Mouse (Mus musculus) embryonic stem cell, embryonic (primary cell): Measurements from ENCODE around the gene Cgnl1.

Source experiments
- CTCF ChIA-PET, 4 experiments: fragments of 300-600 bp in 2 of 4; fragments of 350-600 bp in 2 of 4; sonication (Branson Sonifier 250); formaldehyde crosslinking; loops; one replicate each; lab custom pipeline; 2022; ENCODE audit warnings: inconsistent platforms in 2 of 4; lab: Charles Lee
- POLR2A ChIA-PET, 4 experiments: fragments of 300-600 bp in 2 of 4; fragments of 350-600 bp in 2 of 4; sonication (Branson Sonifier 250); formaldehyde crosslinking; loops; one replicate each; lab custom pipeline; 2022; ENCODE audit warnings: antibody characterized with exemption in 4 of 4, inconsistent platforms in 1 of 4; lab: Charles Lee

The Cgnl1 gene

GRCm38 (mm10) chr9:71753117-71753516 is 18.3 kb downstream of the Cgnl1 start:
- ChIA-PET CTCF (interaction anchor here in 2 of 4 experiments (0.5 to 1.0 kb wide), 2 partner anchors 9 to 110 kb away, joined by 3 to 4 read pairs; no protein-coding TSS in a partner anchor), POLR2A (no interaction called here)

DNA sequence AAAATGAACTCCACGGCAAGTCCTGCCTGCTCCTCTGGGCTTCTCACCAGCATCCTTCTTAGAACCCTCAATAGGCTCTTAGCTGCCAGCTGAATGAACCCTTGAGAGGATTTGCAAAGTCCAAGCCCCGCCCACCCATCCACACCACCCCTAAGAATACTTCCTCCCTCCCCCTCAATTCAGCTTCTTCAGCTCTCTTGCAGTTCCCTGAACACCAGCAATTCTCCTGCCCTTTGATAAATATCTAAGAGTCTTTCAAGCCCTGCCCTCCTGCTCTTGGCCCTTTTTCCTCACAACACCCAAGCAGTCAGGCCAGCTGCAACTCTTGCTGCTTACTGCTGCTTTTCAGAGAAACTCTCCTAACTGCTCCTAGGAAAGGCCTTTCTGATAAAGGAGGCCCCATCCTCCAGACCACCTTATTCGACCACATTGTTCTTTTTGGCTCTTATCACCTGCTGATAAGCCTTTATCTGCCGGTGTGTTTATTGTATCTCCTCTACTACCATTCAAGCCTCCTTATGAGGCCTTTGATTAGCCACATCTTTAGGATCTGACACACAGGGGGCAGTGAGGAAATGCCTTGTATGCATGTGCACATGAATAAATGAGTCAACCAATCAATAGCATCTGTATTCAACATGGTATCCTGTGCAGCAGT is 21.3 kb downstream of the Cgnl1 start:
- CTCF ChIA-PET, result interaction anchor here in 2 of 4 experiments (0.6 to 1.0 kb wide), 3 partner anchors 17 to 1341 kb away, joined by 3 to 4 read pairs (median 3); no protein-coding TSS in a partner anchor
- POLR2A ChIA-PET, result interaction anchor here in 1 of 4 experiments (0.9 to 1.0 kb wide), 2 partner anchors 15 to 83 kb away, joined by 3 read pairs; no protein-coding TSS in a partner anchor

DNA sequence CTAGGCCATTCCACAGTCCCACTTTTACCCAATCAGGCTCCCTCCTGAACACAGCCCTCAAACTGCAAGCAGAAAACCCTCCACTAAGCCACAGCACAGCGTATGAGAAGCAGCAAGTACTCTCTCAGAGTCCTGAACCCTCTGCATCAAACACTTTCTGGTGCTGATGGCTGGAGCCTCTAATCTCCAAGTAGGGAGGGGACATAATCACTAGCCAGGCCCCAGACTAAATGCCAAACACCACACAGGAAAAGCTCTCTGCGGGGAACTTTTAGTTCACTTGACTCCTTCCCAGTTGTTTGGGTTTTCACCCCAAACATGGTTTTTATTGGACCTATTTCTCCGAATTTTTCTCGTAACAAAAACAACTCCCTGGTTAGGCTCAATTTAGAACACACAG is 25.0 kb downstream of the Cgnl1 start:
- CTCF ChIA-PET, result interaction anchor here in 3 of 4 experiments (0.6 to 2.6 kb wide), 8 partner anchors 17 to 683 kb away, joined by 3 to 8 read pairs (median 4); partner anchors contain the start of gene Cgnl1 (in 1 of the 3)
- POLR2A ChIA-PET, result no interaction called here

DNA sequence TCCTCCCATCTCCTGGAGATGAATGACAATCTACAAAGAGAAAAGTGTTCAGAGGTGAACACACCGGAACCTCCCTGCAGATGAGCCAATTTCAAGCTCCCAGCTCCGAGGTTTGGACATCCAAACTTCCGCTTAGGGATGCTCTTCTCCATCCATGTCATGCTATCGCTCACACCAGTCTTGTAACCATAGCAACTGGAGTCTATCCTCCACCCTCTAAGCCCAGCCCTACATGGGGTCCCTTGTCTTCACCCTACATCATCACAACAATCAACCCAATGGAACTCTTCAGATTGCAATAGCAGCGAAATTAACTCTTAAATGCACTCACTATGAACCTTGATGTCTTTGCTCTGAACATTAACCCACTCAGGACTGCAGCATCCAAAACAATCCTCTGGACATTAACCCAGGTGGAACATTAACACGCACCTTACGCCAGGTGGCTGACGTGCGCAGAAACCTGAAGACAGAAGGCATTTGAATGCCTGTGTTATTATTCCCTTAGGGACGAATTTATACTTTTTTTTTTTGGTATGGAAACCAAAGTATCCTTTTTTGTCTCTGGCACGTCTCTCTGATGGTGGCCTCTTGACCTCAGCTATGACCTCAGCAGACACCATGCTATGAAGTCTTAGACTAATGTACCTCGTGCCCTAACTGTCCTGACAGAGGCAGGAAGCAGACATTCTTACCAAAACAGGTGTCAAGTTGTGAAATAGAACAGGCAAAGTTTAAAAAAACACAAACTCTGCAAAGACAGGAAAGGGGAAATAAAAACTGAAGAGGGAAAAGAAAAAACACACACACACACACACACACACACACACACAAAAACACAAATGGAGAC is 33.1 kb downstream of the Cgnl1 start:
- ChIA-PET CTCF (interaction anchor here in 1 of 4 experiments (0.6 kb wide), 1 partner anchor 222 kb away, joined by 3 read pairs; no protein-coding TSS in a partner anchor), POLR2A (no interaction called here)

DNA sequence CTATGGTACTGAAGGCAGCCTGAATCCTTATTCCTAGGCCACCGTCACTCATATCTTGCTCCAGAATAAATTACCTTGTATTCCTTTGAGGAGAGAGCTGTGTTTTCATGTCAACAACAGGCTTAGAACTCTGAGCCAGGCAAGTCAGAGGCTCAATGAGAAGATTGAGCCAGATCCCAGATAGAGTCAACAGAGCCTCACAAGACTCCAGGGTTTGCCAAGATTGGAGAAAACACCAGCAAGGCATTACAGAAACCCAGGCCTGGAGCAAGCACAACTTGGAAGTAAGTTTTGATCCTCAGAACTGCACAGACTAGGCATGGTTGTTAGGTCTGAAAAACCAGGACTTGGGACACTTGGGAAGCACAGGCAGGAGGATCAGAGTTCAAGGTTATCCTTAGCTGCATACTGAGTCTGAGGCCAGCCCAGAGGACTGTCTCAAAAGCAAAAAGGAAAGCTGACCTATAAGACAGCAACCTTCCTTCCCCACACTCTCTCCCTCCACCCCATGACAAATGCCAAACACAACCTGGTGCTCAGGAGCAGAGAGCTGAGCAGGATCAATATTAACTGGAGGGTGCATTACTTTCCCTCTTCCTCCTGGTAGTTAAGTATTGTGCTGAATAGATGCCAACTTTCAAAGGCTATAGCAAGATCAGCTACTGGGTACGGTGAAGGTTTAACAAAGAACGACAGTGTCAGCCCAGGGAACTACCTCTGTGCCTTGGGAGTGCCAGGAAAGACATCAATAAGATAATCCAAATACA is 34.0 kb downstream of the Cgnl1 start:
- CTCF ChIA-PET, result interaction anchor here in 1 of 4 experiments (0.6 kb wide), 1 partner anchor 222 kb away, joined by 3 read pairs; no protein-coding TSS in a partner anchor

DNA sequence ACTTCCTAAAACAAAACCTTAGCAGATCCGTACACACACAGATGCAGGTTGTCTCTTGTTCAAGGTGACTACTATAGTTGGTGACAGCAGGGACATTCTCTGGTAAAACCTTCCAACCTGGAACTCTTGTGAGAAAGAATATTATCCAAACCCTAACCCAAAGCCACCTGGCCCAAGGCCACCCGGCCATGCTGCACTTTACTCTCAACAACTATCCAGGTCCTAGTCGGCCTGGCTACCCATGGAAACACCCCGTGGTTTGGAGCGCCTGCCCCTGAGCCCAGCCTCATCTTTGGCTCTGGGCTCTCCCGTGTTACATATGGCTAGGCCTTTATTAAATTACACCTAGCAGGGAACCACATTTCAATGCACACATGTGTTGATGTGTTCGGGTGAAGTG is 35.5 kb downstream of the Cgnl1 start:
- POLR2A ChIA-PET, result no interaction called here
- CTCF ChIA-PET, result interaction anchor here in 2 of 4 experiments (0.6 to 0.7 kb wide), 2 partner anchors 9 to 193 kb away, joined by 3 to 4 read pairs; no protein-coding TSS in a partner anchor

More for the DNA sequence above, 34.0 kb downstream of the Cgnl1 start:
- POLR2A ChIA-PET, result no interaction called here

DNA sequence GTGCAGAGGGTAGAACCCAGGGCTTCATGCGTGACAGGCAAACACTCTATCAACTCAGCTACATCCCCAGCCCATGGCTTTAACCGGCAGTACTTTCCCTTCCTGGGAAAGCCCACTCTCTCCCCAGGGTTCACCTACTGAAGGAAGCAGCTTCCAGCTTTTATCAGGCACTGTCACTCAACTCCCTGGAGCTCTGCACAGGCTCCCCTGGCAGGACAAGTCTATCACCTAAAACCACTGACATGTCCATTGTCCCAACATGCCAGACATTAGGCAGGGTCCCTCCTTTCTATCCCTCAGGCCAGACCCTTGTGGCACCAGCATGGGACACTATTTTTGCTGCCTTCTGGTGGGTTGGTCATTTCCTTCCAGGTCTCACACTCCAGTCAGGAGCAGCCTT is 37.8 kb downstream of the Cgnl1 start:
- ChIA-PET POLR2A (interaction anchor here in 1 of 4 experiments (1.0 kb wide), 1 partner anchor 16 kb away, joined by 5 read pairs; no protein-coding TSS in a partner anchor), CTCF (no interaction called here)

GRCm38 (mm10) chr9:71728822-71729311 is 42.5 kb downstream of the Cgnl1 start:
- POLR2A ChIA-PET, result interaction anchor here in 1 of 4 experiments (0.6 to 0.7 kb wide), 2 partner anchors 39 to 488 kb away, joined by 3 to 4 read pairs; no protein-coding TSS in a partner anchor
- CTCF ChIA-PET, result interaction anchor here in 1 of 4 experiments (1.2 kb wide), 1 partner anchor 34 kb away, joined by 3 read pairs; no protein-coding TSS in a partner anchor

DNA sequence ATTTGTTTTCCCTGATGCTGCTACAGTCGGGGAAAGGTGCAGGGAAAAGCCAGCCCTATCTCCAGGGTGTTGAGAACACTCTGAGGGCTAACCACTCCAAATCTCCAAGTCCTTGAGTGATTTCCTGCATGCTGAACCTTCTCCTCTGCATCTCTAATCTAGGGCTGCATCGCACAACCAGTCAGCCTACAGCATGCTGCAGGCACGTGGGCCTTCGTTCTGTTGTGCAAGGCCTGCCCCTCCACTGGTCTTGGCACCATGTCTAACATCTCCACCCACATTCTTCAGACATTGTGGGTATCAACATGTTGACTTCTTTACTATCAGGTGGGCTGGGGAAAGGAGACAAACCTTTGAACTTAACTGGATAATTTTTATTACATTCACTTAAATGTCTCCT is 44.2 kb downstream of the Cgnl1 start:
- ChIA-PET POLR2A (no interaction called here), CTCF (no interaction called here)

GRCm38 (mm10) chr9:71726121-71726520 is 45.3 kb downstream of the Cgnl1 start:
- POLR2A ChIA-PET, result no interaction called here

DNA sequence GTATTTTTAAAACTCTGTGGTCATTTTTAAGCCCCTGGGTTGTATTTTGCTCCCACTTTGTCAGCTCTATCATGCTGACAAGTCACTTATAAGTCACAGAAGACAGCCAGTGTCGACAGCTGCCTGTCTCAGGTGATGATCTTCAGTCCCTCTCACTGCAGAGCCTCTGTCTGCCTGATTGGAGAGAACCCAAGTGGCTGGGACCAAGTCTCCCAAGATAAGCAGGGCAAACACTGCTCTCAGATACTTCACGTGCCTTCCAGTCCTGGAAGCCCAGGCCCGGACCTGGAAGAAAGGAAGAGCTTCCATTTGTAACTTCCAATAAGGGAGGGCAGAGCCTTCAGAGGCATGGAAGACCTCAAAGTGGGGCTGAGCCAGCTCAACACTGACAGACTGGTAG is 49.0 kb downstream of the Cgnl1 start:
- ChIA-PET CTCF (interaction anchor here in 1 of 4 experiments (0.5 kb wide), 1 partner anchor 401 kb away, joined by 3 read pairs; no protein-coding TSS in a partner anchor), POLR2A (no interaction called here)

More at GRCm38 (mm10) chr9:71726121-71726520, 45.3 kb downstream of the Cgnl1 start:
- CTCF ChIA-PET, result interaction anchor here in 1 of 4 experiments (0.9 kb wide), 1 partner anchor 21 kb away, joined by 3 read pairs; no protein-coding TSS in a partner anchor

DNA sequence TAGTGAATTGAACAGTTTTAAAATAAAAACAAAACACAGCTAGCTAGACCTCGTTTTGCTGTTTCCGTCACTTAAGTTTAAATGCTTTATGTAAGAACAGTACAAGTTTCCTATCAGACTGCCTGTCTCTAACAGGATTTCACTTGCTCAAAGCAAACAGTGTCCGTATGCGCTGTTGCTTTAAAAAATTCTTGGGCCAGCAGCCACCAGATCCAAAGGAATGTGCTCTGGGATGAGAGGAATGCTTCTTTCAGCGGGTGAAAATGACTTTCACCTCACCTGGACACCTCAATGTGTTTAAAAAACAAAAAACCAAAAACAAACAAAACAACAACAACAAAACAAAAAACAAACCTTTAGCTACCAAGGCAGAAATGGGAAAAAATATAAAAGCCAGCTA is 54.4 kb downstream of the Cgnl1 start:
- ChIA-PET POLR2A (interaction anchor here in 1 of 4 experiments (0.9 kb wide), 1 partner anchor 17 kb away, joined by 5 read pairs; no protein-coding TSS in a partner anchor), CTCF (no interaction called here)

- POLR2A ChIA-PET, result no interaction called here
- CTCF ChIA-PET, result no interaction called here
Measured at GRCm38 (mm10) chr9:71710776-71711175, 60.6 kb downstream of the Cgnl1 start.

GRCm38 (mm10) chr9:71709199-71709598 is 62.2 kb downstream of the Cgnl1 start:
- CTCF ChIA-PET, result no interaction called here
- POLR2A ChIA-PET, result no interaction called here

GRCm38 (mm10) chr9:71707989-71708388 is 63.4 kb downstream of the Cgnl1 start:
- ChIA-PET CTCF (no interaction called here), POLR2A (interaction anchor here in 1 of 4 experiments (2.2 kb wide), 1 partner anchor 14 kb away, joined by 7 read pairs; no protein-coding TSS in a partner anchor)

GRCm38 (mm10) chr9:71704332-71705014 is 66.9 kb downstream of the Cgnl1 start:
- CTCF ChIA-PET, result no interaction called here
- POLR2A ChIA-PET, result interaction anchor here in 1 of 4 experiments (0.6 kb wide), 1 partner anchor 1105 kb away, joined by 3 read pairs; no protein-coding TSS in a partner anchor

GRCm38 (mm10) chr9:71699087-71699486 is 72.3 kb downstream of the Cgnl1 start:
- POLR2A ChIA-PET, result no interaction called here
- CTCF ChIA-PET, result no interaction called here
